Mouse (Mus musculus) heart, adult 2 months (tissue): ENCODE results near the gene Sarnp. TPM values are rescaled to one million over a fixed set of nuclear protein-coding genes. Genes with fewer than 3 reads are reported as not detected.

ENCODE experiments used
- DNase-seq, 2 experiments: peaks; one replicate each; pipeline ENCODE4 v3.0.0; 2021
- H3K27ac ChIP-seq: fragments of 200-600 bp; 2 replicates; pipeline ENCODE4 v1.8.1; 2022
- H3K27me3 ChIP-seq: fragments of 200-500 bp; 2 replicates; pipeline ENCODE4 v1.6.1; 2012; ENCODE audit warnings: mild to moderate bottlenecking, low read length, inconsistent platforms, mixed read lengths; ENCODE audit not compliant: control insufficient read depth, insufficient read depth
- H3K36me3 ChIP-seq: fragments of 200-500 bp; 2 replicates; pipeline ENCODE4 v1.6.1; 2012; ENCODE audit warnings: low read length, inconsistent platforms; ENCODE audit not compliant: control insufficient read depth, insufficient read depth
- H3K4me1 ChIP-seq: fragments of 200-500 bp; 2 replicates; pipeline ENCODE4 v1.6.1; 2011; ENCODE audit warnings: low read length; ENCODE audit not compliant: control insufficient read depth, insufficient read depth
- H3K4me3 ChIP-seq: fragments of 200-600 bp; 2 replicates; pipeline ENCODE4 v1.8.1; 2022
- H3K79me2 ChIP-seq: fragments of 200-500 bp; replicated peaks from 2 replicates; pipeline ENCODE4 v1.6.1; 2012; ENCODE audit warnings: mild to moderate bottlenecking, inconsistent platforms, low read length, moderate library complexity, mixed read lengths; ENCODE audit not compliant: control insufficient read depth, insufficient read depth
- H3K9ac ChIP-seq: fragments of 200-500 bp; 2 replicates; pipeline ENCODE4 v1.6.1; 2012; ENCODE audit warnings: low read depth, mild to moderate bottlenecking, control low read depth, inconsistent platforms, low read length, mixed read lengths
- CTCF ChIP-seq: fragments of 200-600 bp; IDR thresholded peaks from 2 replicates; pipeline ENCODE4 v1.8.1; 2022; ENCODE audit warnings: antibody characterized with exemption, mild to moderate bottlenecking, moderate library complexity
- EP300 ChIP-seq: fragments of 200-500 bp; IDR thresholded peaks from 2 replicates; pipeline ENCODE4 v1.6.1; 2011; ENCODE audit warnings: low read depth, low read length, control low read depth; ENCODE audit not compliant: insufficient read depth
- POLR2A ChIP-seq: fragments of 200-500 bp; IDR thresholded peaks from 2 replicates; pipeline ENCODE4 v1.6.1; 2011; ENCODE audit warnings: mild to moderate bottlenecking, low read depth, low read length, control low read depth; ENCODE audit not compliant: insufficient read depth
- WGBS: fragments of 180-500 bp; shearing (Covaris S2); methylation state at CpG from one replicate; pipeline ENCODE4 v1.1.7; 2018; 5-methylcytosine and 5-hydroxymethylcytosine counted together
- intact Hi-C: fragments of 180-260 bp; cut with DNase I; formaldehyde crosslinking; loops from one replicate; pipeline ENCODE4 v1.15.1; 2025
- long read RNA-seq: library from polyadenylated mRNA; stranded (forward); transcript quantifications from one replicate; pipeline ENCODE4 v2.0.0, GENCODE M21; 2021
- polyA plus RNA-seq: library from polyadenylated mRNA; depleted of rRNA; stranded (reverse); fragments of >200 nt; gene quantifications from 2 replicates; pipeline ENCODE4 v1.2.3, GENCODE M21; 2012; rRNA removed
- total RNA-seq, 2 experiments: library from RNA; stranded (reverse); gene quantifications; 2 replicates each; pipeline ENCODE4 v1.2.3; 2021

The Sarnp gene
- total RNA-seq (10 to 100 TPM; 37.2 to 43.4 TPM), polyA plus RNA-seq (14.3 and 25.5 TPM in 2 replicates)
- long read RNA-seq, transcript Sarnp-201 (11 exons, 918 nt), result major isoform, 55 of 79 reads
- long read RNA-seq, partial matches to known transcripts, result 2 of 79 reads
- long read RNA-seq, other reads (novel, unspliced or antisense), result 22 of 79 reads

DNA sequence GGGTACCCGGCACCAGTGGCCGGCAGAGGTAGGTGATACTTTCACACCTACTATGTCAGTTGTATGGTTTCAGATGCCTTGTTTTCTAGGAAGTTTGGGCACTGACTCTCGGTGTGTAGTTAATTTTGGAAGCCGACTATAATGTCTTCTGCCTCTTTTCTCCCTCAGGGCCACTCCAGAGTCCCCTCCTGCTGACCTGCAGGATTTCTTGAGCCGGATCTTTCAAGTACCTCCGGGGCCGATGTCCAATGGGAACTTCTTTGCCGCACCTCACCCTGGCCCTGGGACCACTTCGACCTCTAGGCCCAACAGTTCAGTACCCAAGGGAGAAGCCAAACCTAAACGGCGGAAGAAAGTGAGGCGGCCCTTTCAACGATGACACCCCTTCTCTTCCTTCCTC lies at the start of gene Sarnp:
Gene Sarnp (plus strand): TSS at position 301 of the 400 bp plus-strand sequence.
- Histone ChIP-seq H3K4me3 (no peak within 1 kb of the TSS), H3K27me3 (no peaks in the 10 kb centered on the region), H3K9ac (no peak within 1 kb of the TSS), H3K4me1 (peaks cover 2% of the 10 kb centered on the region), H3K36me3 (peaks cover 5% of the 10 kb centered on the region), H3K79me2 (no peaks in the 10 kb centered on the region; the same call in none of the 2 replicates), H3K27ac (no peak within 1 kb of the TSS)
- no peak for DNase-seq
- TF ChIP-seq EP300, result no peak
- no peak for TF ChIP-seq POLR2A
- no peak for TF ChIP-seq CTCF
- WGBS, result 83% methylated on average over 13 of the region's 13 CpGs
- intact Hi-C loops, result no loop called here

DNA sequence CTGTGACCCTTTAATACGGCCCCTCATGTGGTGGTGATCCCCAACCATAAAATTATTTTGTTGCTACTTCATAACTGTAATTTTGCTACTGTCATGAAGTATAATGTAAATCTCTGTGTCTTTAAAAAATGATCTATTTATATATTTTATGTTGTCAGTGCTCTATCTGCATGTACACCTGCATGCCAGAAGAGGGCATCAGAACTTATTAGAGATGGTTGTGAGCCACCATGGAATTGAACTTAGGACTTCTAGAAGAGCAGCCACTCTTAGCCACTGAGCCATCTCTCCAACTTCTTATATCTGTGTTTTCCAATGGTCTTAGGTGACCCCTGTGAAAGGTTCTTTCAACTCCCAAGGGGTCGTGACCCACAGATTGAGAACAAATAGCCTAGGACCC lies 44.2 kb upstream of the Sarnp start:
- intact Hi-C loops, result loop anchor here (5.0 kb wide), 1 partner anchor 34 kb away; no protein-coding TSS in a partner anchor
- Histone ChIP-seq H3K27me3 (no peaks in the 10 kb centered on the region), H3K4me3 (no peak overlapping the region), H3K27ac (no peak overlapping the region), H3K4me1 (no peaks in the 10 kb centered on the region), H3K79me2 (no peaks in the 10 kb centered on the region), H3K36me3 (no peaks in the 10 kb centered on the region), H3K9ac (no peak overlapping the region)
- no peak for DNase-seq
- 75% methylated on average over 2 of the region's 2 CpGs for WGBS
- TF ChIP-seq EP300 (no peak), POLR2A (no peak), CTCF (peak; percentile 72)

- peaks cover 5% of the 10 kb centered on the region for H3K36me3 ChIP-seq
- no peaks in the 10 kb centered on the region for H3K79me2 ChIP-seq
- no peak overlapping the region for H3K27ac ChIP-seq
- H3K27me3 ChIP-seq, result no peaks in the 10 kb centered on the region
- TF ChIP-seq POLR2A (no peak), CTCF (peak; percentile 24; the same call in 1 of the 2 replicates)
- no peak for DNase-seq
- intact Hi-C loops, result loop anchor here (5.0 kb wide), 1 partner anchor 34 kb away; no protein-coding TSS in a partner anchor
- no peak overlapping the region for H3K4me3 ChIP-seq
- peaks cover 4% of the 10 kb centered on the region for H3K4me1 ChIP-seq
- no peak overlapping the region for H3K9ac ChIP-seq
- 20% methylated on average over 5 of the region's 5 CpGs for WGBS
These were observed 43.4 kb upstream of the Sarnp start for GRCm38 (mm10) chr10:128773685-128774084.

GRCm38 (mm10) chr10:128778441-128778840 lies 38.7 kb upstream of the Sarnp start:
- Histone ChIP-seq H3K27me3 (no peaks in the 10 kb centered on the region), H3K27ac (peak overlapping the region; percentile 88), H3K79me2 (no peaks in the 10 kb centered on the region), H3K4me3 (no peak overlapping the region), H3K9ac (no peak overlapping the region), H3K4me1 (peaks cover 8% of the 10 kb centered on the region), H3K36me3 (peaks cover 5% of the 10 kb centered on the region)
- DNase-seq, result no peak
- TF ChIP-seq EP300 (no peak), CTCF (no peak), POLR2A (no peak)
- WGBS, result 61% methylated on average over 2 of the region's 2 CpGs
- intact Hi-C loops, result loop anchor here (2.0 kb wide), 1 partner anchor 30 kb away; no protein-coding TSS in a partner anchor

DNA sequence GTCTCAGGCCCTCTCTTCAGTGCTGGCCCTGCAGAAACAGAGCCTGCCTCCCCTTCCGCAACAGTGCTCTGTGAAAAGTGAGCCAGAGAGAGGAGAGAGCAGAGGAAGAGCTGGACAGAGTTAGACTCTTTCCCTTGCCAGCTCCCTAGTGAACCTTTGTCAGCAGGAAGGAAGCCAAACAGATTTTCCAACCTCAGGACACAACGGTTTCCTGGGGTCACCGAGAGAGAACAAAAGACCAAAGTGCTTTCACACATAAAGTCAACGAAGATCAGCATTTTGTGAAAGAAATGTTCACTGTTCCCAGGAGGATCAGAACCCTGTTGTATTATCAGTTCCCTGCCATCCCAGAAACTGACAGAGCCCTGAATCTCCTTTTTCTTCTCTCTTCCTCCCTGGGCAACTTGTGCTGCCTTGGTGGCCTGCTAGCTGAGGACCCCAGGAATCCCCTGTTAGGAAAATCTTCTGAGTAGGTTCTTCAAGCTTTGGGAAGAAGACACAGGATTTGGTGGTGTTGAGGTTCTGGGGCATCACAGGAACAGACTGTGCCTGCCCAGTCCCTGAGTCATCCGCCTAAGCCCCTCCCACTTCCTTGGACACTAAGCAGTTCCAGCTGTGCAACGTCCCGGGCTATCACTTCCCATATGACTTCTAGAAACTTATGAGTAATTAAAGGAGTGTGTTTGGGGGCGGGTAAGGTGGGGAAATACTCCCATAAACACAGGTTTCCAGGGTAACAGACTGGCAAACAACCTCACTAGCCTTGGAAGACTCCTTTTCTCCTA lies 37.9 kb upstream of the Sarnp start:
- no peaks in the 10 kb centered on the region for H3K79me2 ChIP-seq
- peaks cover 8% of the 10 kb centered on the region for H3K4me1 ChIP-seq
- peak overlapping the region; percentile 17; the same call in 1 of the 2 replicates for H3K4me3 ChIP-seq
- WGBS, result 15% methylated on average over 8 of the region's 8 CpGs
- no peak overlapping the region; the same call in 1 of the 2 replicates for H3K9ac ChIP-seq
- peaks cover 5% of the 10 kb centered on the region for H3K36me3 ChIP-seq
- DNase-seq, result peak; percentile 84 to 91
- intact Hi-C loops, result loop anchor here (2.0 kb wide), 1 partner anchor 30 kb away; no protein-coding TSS in a partner anchor
- TF ChIP-seq CTCF, result no peak
- peak; percentile 85 for TF ChIP-seq EP300
- TF ChIP-seq POLR2A, result peak; percentile 72
- H3K27ac ChIP-seq, result peak overlapping the region; percentile 88
- no peaks in the 10 kb centered on the region for H3K27me3 ChIP-seq

- WGBS, result 83% methylated on average over 1 of the region's 1 CpGs
- Histone ChIP-seq H3K4me3 (no peak overlapping the region), H3K79me2 (no peaks in the 10 kb centered on the region), H3K27me3 (no peaks in the 10 kb centered on the region), H3K4me1 (peaks cover 8% of the 10 kb centered on the region), H3K9ac (no peak overlapping the region), H3K27ac (peak overlapping the region; percentile 88), H3K36me3 (peaks cover 5% of the 10 kb centered on the region)
- intact Hi-C loops, result loop anchor here (2.0 kb wide), 1 partner anchor 23 kb away; no protein-coding TSS in a partner anchor
- TF ChIP-seq EP300 (no peak), POLR2A (no peak), CTCF (no peak)
- no peak for DNase-seq
These were observed 36.9 kb upstream of the Sarnp start for GRCm38 (mm10) chr10:128780200-128780599.
